Mouse (Mus musculus): ENCODE results near the gene Rfc2. TPM values are rescaled to one million over a fixed set of nuclear protein-coding genes. Genes with fewer than 3 reads are reported as not detected.
"Not testable (repeated sequence)": the region's sequence is repeated elsewhere in the genome, so short reads cannot be mapped to it uniquely, and the experiment has no call there.

Rfc2 gene
- polyA plus RNA-seq, 1 experiment from 2014 or later = 185 TPM

DNA sequence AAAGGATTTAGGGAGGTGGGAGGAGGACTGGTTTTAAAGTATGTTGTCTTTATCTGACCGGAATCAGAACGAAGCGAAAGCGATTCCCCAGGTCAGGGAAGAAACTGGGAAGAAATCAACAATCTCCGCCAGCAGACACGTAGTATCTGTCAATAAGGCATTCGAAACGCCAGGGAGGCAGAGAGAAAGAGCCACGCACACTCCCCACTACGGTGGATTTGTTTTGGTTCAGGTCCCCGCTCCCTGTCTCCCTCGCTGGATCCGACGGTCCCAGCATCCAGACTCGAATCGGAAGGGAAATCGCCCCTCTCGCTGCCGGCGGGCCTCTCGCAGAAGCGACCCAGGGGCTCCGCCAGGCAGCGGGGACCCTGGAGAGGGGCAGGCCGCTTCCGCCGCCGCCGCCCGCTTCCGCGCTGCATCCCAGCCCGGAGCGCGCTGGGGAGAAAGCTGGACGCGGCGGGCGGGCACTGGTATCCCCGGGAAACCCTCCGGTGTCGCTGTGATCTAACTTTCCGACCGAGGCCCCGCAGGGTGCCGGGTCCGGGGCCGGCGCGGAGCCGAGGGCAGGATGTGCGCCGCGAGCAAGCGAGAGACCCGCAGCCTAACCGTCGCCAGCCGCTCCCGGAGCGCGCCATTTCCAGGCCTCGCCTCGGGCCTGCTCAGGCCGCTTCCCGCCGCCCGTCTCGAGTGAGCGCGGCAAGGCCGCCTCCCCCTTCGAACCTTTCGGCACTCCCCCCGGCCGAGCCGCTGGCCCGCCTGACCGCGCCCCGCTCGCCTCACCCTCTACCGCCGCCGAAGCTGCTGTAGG is 57.5 kb downstream of the Rfc2 start:
- Histone ChIP-seq H3K9ac (replicated peaks) (peak overlapping the region; percentile 98), H3K27ac (replicated peaks) (peak overlapping the region; percentile 97), H3K4me3 (replicated peaks) (peak overlapping the region; percentile 98), H3K4me1 (peaks cover 35% of the 10 kb centered on the region), H3K27me3 (replicated peaks) (no peaks in the 10 kb centered on the region), H3K9me3 (replicated peaks) (no peaks in the 10 kb centered on the region), H3K4me2 (peak overlapping the region; percentile 80), H3K36me3 (peaks cover 11% of the 10 kb centered on the region)
- 0% methylated on average over 63 of the region's 85 CpGs for WGBS
- ATAC-seq (ENCODE audit: low FRiP score) = peak; percentile 76

DNA sequence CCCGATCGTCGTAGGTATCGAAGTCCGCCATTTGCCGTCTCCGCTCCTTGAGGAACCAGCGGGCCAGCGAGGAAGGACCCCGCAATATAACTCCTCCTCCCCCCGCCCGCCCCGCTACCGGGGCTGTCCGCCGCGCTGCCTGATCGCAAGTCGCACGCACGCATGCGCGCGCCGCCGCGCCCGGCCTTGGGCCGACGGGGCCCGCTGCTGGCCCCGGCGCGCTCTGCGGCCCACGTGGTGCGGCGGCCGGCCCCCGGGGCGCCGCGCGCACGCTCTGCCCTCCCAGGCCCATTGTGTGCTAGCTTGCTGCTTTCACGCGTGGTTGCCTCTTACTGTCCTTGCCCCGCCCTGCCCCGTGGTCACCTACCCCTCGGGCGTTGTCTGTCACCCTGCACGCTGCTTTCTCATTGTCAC is 58.1 kb downstream of the Rfc2 start, which contains the start of gene Eif4h:
Eif4h (minus strand) TSS at position 222 of the 414 bp plus-strand sequence.
- Histone ChIP-seq H3K9me3 (replicated peaks) (no peaks in the 10 kb centered on the region), H3K4me1 (peaks cover 32% of the 10 kb centered on the region), H3K27ac (replicated peaks) (peak within 1 kb of the TSS; percentile 97), H3K36me3 (peaks cover 11% of the 10 kb centered on the region), H3K27me3 (replicated peaks) (no peaks in the 10 kb centered on the region), H3K4me3 (replicated peaks) (peak within 1 kb of the TSS; percentile 98), H3K9ac (replicated peaks) (peak within 1 kb of the TSS; percentile 98), H3K4me2 (peak within 1 kb of the TSS; percentile 80)
- WGBS = under 1% methylated on average over 52 of the region's 52 CpGs
- peak; percentile 91 for ATAC-seq (ENCODE audit: low FRiP score)

GRCm38 (mm10) chr5:134640371-134640770 is 59.2 kb downstream of the Rfc2 start:
- Histone ChIP-seq H3K36me3 (peaks cover 7% of the 10 kb centered on the region), H3K4me2 (no peak overlapping the region), H3K9me3 (replicated peaks) (no peaks in the 10 kb centered on the region), H3K4me1 (peaks cover 27% of the 10 kb centered on the region), H3K27ac (replicated peaks) (no peak overlapping the region), H3K4me3 (replicated peaks) (no peak overlapping the region), H3K9ac (replicated peaks) (no peak overlapping the region), H3K27me3 (replicated peaks) (no peaks in the 10 kb centered on the region)
- WGBS = 99% methylated on average over 3 of the region's 3 CpGs
- no peak for ATAC-seq (ENCODE audit: low FRiP score)

DNA sequence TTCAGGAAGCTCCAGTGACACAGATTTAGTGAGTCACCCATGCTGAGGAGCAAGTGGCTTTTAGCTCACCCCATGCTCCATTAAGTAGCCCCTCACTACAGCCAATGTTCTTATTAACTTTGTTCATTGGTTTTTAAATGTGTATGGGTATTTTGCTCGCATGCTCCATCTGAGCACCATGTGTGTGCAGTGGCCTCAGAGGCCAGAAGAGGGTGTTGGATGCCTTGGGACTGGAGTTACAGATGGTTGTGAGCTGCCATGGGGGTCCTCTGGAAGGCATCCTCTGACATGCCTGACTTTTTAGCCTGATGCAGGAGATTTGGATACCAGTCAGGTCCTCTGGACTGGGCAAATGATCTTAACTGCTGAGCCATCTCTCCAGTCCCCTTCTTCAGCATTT is 63.0 kb downstream of the Rfc2 start:
- Histone ChIP-seq H3K4me3 (replicated peaks) (no peak overlapping the region), H3K4me2 (no peak overlapping the region), H3K36me3 (no peaks in the 10 kb centered on the region), H3K27ac (replicated peaks) (0 out of 2 replicates have a peak overlapping the region, but pooled peaks have one; percentile 23), H3K27me3 (replicated peaks) (no peaks in the 10 kb centered on the region), H3K9ac (replicated peaks) (no peak overlapping the region), H3K9me3 (replicated peaks) (no peaks in the 10 kb centered on the region), H3K4me1 (peaks cover 4% of the 10 kb centered on the region)
- 86% methylated on average over 1 of the region's 1 CpGs for WGBS
- ATAC-seq (ENCODE audit: low FRiP score) = no peak

DNA sequence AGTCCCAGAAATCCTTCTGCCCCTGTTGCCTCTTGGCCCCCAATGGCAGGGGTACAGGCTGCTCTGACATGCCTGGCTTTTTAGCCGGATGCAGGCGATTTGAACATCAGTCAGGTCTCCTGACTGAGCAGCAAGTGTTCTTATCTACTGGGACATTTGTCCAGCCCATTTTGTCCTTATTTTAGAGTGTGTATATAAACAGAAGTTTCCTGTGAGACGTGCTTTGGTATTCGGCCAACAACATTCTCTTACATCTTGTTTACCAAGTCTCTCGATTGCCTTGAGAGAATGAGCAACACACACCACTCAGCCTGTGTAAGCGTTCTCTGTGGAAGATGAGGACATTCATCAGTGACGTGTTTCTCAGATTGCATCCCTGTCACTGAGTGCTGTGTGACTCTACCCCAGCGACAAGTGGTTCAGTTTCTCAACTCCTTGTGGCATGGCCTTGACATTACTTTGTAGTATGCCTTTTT is 63.5 kb downstream of the Rfc2 start:
- no peaks in the 10 kb centered on the region for H3K27me3 ChIP-seq (replicated peaks)
- WGBS = 71% methylated on average over 8 of the region's 8 CpGs
- peaks cover 2% of the 10 kb centered on the region for H3K4me1 ChIP-seq
- no peak overlapping the region for H3K4me2 ChIP-seq
- H3K9me3 ChIP-seq (replicated peaks) = no peaks in the 10 kb centered on the region
- 0 out of 2 replicates have a peak overlapping the region, but pooled peaks have one; percentile 23 for H3K27ac ChIP-seq (replicated peaks)
- ATAC-seq (ENCODE audit: low FRiP score) = no peak
- H3K4me3 ChIP-seq (replicated peaks) = no peak overlapping the region
- no peaks in the 10 kb centered on the region for H3K36me3 ChIP-seq
- H3K9ac ChIP-seq (replicated peaks) = no peak overlapping the region

GRCm38 (mm10) chr5:134646461-134646860 is 65.3 kb downstream of the Rfc2 start:
- no peak for ATAC-seq (ENCODE audit: low FRiP score)
- no peak overlapping the region for H3K27ac ChIP-seq (replicated peaks)
- no peak overlapping the region for H3K4me2 ChIP-seq
- H3K9me3 ChIP-seq (replicated peaks) = no peaks in the 10 kb centered on the region
- H3K4me1 ChIP-seq = no peaks in the 10 kb centered on the region
- no peaks in the 10 kb centered on the region for H3K27me3 ChIP-seq (replicated peaks)
- H3K36me3 ChIP-seq = no peaks in the 10 kb centered on the region
- no peak overlapping the region for H3K4me3 ChIP-seq (replicated peaks)
- H3K9ac ChIP-seq (replicated peaks) = no peak overlapping the region
- WGBS = 74% methylated on average over 4 of the region's 4 CpGs

DNA sequence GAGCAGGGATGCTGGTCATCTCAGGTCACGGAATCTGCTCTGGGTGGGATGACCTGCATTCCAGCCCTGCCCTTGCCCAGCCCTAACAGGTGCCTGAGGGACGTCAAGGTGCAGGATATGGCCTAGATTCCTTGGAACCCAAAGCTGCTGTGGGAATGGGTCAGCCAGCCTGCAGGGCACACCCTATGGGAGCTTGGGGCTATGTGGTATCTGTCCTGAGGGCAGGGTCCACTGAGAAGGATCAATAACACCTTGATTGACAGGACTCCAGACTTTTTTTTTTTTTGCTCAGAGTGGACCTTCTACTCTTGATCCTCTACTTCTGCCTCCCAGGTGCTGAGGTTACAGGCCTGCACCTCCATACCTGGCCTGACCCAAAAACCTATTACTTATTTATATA is 66.2 kb downstream of the Rfc2 start:
- Histone ChIP-seq H3K9ac (replicated peaks) (no peak overlapping the region), H3K4me2 (no peak overlapping the region), H3K27me3 (replicated peaks) (no peaks in the 10 kb centered on the region), H3K9me3 (replicated peaks) (no peaks in the 10 kb centered on the region), H3K4me1 (no peaks in the 10 kb centered on the region), H3K27ac (replicated peaks) (no peak overlapping the region), H3K36me3 (no peaks in the 10 kb centered on the region), H3K4me3 (replicated peaks) (no peak overlapping the region)
- ATAC-seq (ENCODE audit: low FRiP score) = no peak
- 83% methylated on average over 2 of the region's 2 CpGs for WGBS

- not testable (repeated sequence) for H3K27me3 ChIP-seq (replicated peaks); H3K4me3 ChIP-seq (replicated peaks); H3K9me3 ChIP-seq (replicated peaks); ATAC-seq (ENCODE audit: low FRiP score); H3K36me3 ChIP-seq; H3K27ac ChIP-seq (replicated peaks); H3K4me1 ChIP-seq; H3K4me2 ChIP-seq; H3K9ac ChIP-seq (replicated peaks)
- 78% methylated on average over 2 of the region's 4 CpGs for WGBS
These were observed 67.8 kb downstream of the Rfc2 start for GRCm38 (mm10) chr5:134648976-134649375.

DNA sequence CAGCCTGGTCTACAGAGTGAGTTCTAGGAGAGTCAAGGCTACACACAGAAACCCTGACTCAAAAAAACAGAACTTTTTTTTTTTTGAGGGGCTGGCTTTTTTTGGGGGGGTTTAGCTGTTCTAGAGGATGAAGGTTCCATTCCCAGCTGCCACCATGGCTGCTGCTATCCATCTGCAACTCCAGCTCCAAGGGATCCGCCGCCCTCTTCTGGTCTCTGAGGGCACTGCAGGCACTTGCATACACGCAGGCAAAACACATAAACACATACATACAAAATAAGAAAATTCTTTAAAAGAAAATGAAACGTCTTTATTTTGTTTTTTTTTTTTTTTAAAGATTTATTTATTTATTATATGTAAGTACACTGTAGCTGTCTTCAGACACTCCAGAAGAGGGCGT is 69.8 kb downstream of the Rfc2 start:
- Histone ChIP-seq H3K27me3 (replicated peaks) (no peaks in the 10 kb centered on the region), H3K4me2 (no peak overlapping the region), H3K9me3 (replicated peaks) (no peaks in the 10 kb centered on the region), H3K36me3 (no peaks in the 10 kb centered on the region; the same call in 1 of the 2 replicates), H3K4me3 (replicated peaks) (no peak overlapping the region), H3K27ac (replicated peaks) (no peak overlapping the region), H3K4me1 (no peaks in the 10 kb centered on the region), H3K9ac (replicated peaks) (no peak overlapping the region)
- no peak for ATAC-seq (ENCODE audit: low FRiP score)
- 49% methylated on average over 4 of the region's 5 CpGs for WGBS

Small RNA genes lying within 50 kb of the gene (microRNA-seq; reads per million reads assigned to microRNA genes)
- not detected for gene Mir7228

Other genes starting within 250 kb of the Rfc2 start
- 62.6 and 64.9 TPM in 2 replicates for gene Gtf2ird1, start 124.7 kb upstream of the Rfc2 start, polyA plus RNA-seq (2015; fragmentation: Nextera tagmentation; extraction: Ambion mirVana)
- 10.4 and 12.1 TPM in 2 replicates for gene Clip2, start 28.9 kb upstream of the Rfc2 start, polyA plus RNA-seq (2015; fragmentation: Nextera tagmentation; extraction: Ambion mirVana)
- gene Syna, start 21.2 kb upstream of the Rfc2 start, polyA plus RNA-seq (2015; fragmentation: Nextera tagmentation; extraction: Ambion mirVana) = 0.51 and 0.63 TPM in 2 replicates
- 3.4 and 3.9 TPM in 2 replicates for gene Lat2, start 33.7 kb downstream of the Rfc2 start, polyA plus RNA-seq (2015; fragmentation: Nextera tagmentation; extraction: Ambion mirVana)
- 317 and 361 TPM in 2 replicates for gene Eif4h, start 58.1 kb downstream of the Rfc2 start, polyA plus RNA-seq (2015; fragmentation: Nextera tagmentation; extraction: Ambion mirVana)
- gene Limk1, start 107.2 kb downstream of the Rfc2 start, polyA plus RNA-seq (2015; fragmentation: Nextera tagmentation; extraction: Ambion mirVana) = 22.7 and 27.1 TPM in 2 replicates
- gene Eln, start 166.0 kb downstream of the Rfc2 start, polyA plus RNA-seq (2015; fragmentation: Nextera tagmentation; extraction: Ambion mirVana) = 25.8 and 51.6 TPM in 2 replicates